Mouse (Mus musculus): ENCODE measurements around the gene Olfr1065.
"Not testable (repeated sequence)": the region's sequence is repeated elsewhere in the genome, so short reads cannot be mapped to it uniquely, and the experiment has no call there.

Olfr1065 gene

GRCm38 (mm10) chr2:86450491-86450890 is at the start of gene Olfr1065:
Gene Olfr1065 (minus strand): TSS chr2:86450591.
- not testable (repeated sequence) for DNase-seq (ENCODE audit: low spot score)

GRCm38 (mm10) chr2:86487286-86487685 is 36.9 kb upstream of the Olfr1065 start, which contains the start of gene Olfr228:
Gene Olfr228 (minus strand): TSS chr2:86487386.
- DNase-seq (ENCODE audit: low spot score), result no peak

- DNase-seq (ENCODE audit: low spot score), result peak; percentile 26
Observed at GRCm38 (mm10) chr2:86464442-86465109, 14.2 kb upstream of the Olfr1065 start.

- DNase-seq (ENCODE audit: low spot score), result no peak
Observed at GRCm38 (mm10) chr2:86460434-86460833, 10.0 kb upstream of the Olfr1065 start.

GRCm38 (mm10) chr2:86456169-86456568 is 5.8 kb upstream of the Olfr1065 start, which contains the start of gene Olfr1066:
Gene Olfr1066 (minus strand): TSS chr2:86456269.
- DNase-seq (ENCODE audit: low spot score), result no peak

GRCm38 (mm10) chr2:86442101-86442500 is 8.3 kb downstream of the Olfr1065 start:
- DNase-seq (ENCODE audit: low spot score), result not testable (repeated sequence)

- not testable (repeated sequence) for DNase-seq (ENCODE audit: low spot score)
Observed at GRCm38 (mm10) chr2:86428511-86428910, 21.9 kb downstream of the Olfr1065 start.

- not testable (repeated sequence) for DNase-seq (ENCODE audit: low spot score)
Observed at GRCm38 (mm10) chr2:86426649-86427048, 23.7 kb downstream of the Olfr1065 start, which contains the start of gene Olfr1062. Gene Olfr1062 (minus strand): TSS chr2:86426749.

- no peak for DNase-seq (ENCODE audit: low spot score)
Observed at GRCm38 (mm10) chr2:86413950-86414349, 36.4 kb downstream of the Olfr1065 start, which contains the start of gene Olfr1061. Gene Olfr1061 (minus strand): TSS chr2:86414050.

GRCm38 (mm10) chr2:86395114-86395513 is 55.3 kb downstream of the Olfr1065 start:
- no peak for DNase-seq (ENCODE audit: low spot score)
